Mouse (Mus musculus) left cerebral cortex, adult 8-10 months (tissue): ENCODE measurements around the gene 1700001K19Rik. TPM values are rescaled to one million over a fixed set of nuclear protein-coding genes. Genes with fewer than 3 reads are reported as not detected.

Experiments
- microRNA-seq, 2 experiments: library from miRNA; unstranded; fragments of <30 nt; microRNA quantifications; one replicate each; pipeline ENCODE4 v1.2.0; 2022
- total RNA-seq, 4 experiments: library from RNA; stranded (reverse); gene quantifications; 2 replicates each; pipeline ENCODE4 v1.2.4; 2022

Gene 1700001K19Rik
- total RNA-seq, 4 experiments from 2014 or later = not detected

Small RNA genes lying within 50 kb of the gene (microRNA-seq; reads per million reads assigned to microRNA genes)
- 0 reads per million in 2 experiments for gene Gm27299

Other genes starting within 250 kb of the 1700001K19Rik start
- gene Ppp2r5c, start 235.5 kb downstream of the 1700001K19Rik start, total RNA-seq = 100 to 1,000 TPM; 247 to 274 (median 263) TPM
- 100 to 1,000 TPM; 273 to 304 (median 298) TPM for gene Dync1h1, start 81.2 kb downstream of the 1700001K19Rik start, total RNA-seq
- 1,000 to 10,000 TPM in 3 of 4 experiments, 100 to 1,000 TPM in 1; 977 to 1,063 (median 1,024) TPM for gene Hsp90aa1, start 20.1 kb upstream of the 1700001K19Rik start, total RNA-seq
- gene Wdr20, start 55.3 kb upstream of the 1700001K19Rik start, total RNA-seq = 10 to 100 TPM; 44.9 to 50.4 (median 47.1) TPM
- gene Mok, start 158.3 kb upstream of the 1700001K19Rik start, total RNA-seq = 10 to 100 TPM in 2 of 4 experiments, 1 to 10 TPM in 2; 9.8 to 11.6 (median 10.5) TPM
- 10 to 100 TPM; 12.3 to 15.5 (median 13.0) TPM for gene Zfp839, start 167.6 kb upstream of the 1700001K19Rik start, total RNA-seq
- gene Cinp, start 206.5 kb upstream of the 1700001K19Rik start, total RNA-seq = 10 to 100 TPM; 76.5 to 77.3 (median 76.7) TPM
- 10 to 100 TPM; 45.8 to 51.8 (median 49.3) TPM for gene Tecpr2, start 206.6 kb upstream of the 1700001K19Rik start, total RNA-seq